Mouse (Mus musculus): ENCODE measurements around the gene Tmem143. TPM values are rescaled to one million over a fixed set of nuclear protein-coding genes. Genes with fewer than 3 reads are reported as not detected.

Gene Tmem143
- 5.1 and 7.5 TPM in 2 replicates for polyA plus RNA-seq (2014; fragmentation: Nextera tagmentation; extraction: Ambion mirVana)

- Histone ChIP-seq H3K4me3 (replicated peaks; ENCODE audit: low read depth, low read length) (peak within 1 kb of the TSS; percentile 49), H3K27ac (replicated peaks; ENCODE audit: low read depth, low read length) (peak within 1 kb of the TSS; percentile 65), H3K36me3 (ENCODE audit: control insufficient read depth, insufficient read depth, low read length) (no peaks in the 10 kb centered on the region), H3K9me3 (ENCODE audit: control insufficient read depth, low read length) (no peaks in the 10 kb centered on the region), H3K4me2 (ENCODE audit: low read length) (peak within 1 kb of the TSS; percentile 81), H3K4me1 (ENCODE audit: control insufficient read depth, insufficient read depth, low read length) (peaks cover 8% of the 10 kb centered on the region), H3K9ac (replicated peaks; ENCODE audit: low read length) (peak within 1 kb of the TSS; percentile 65), H3K27me3 (ENCODE audit: control insufficient read depth, insufficient read depth, low read length) (no peaks in the 10 kb centered on the region)
- peak; percentile 93 for ATAC-seq (ENCODE audit: low FRiP score, low TSS enrichment)
- peak; percentile 100 for DNase-seq
- under 1% methylated on average over 40 of the region's 40 CpGs for WGBS
Measured at GRCm38 (mm10) chr7:45896517-45897257, at the start of gene Tmem143, which contains the start of gene Syngr4. Tmem143 (plus strand) TSS chr7:45896941. Syngr4 (minus strand) TSS chr7:45896714.

GRCm38 (mm10) chr7:45848447-45849027, 48.2 kb upstream of the Tmem143 start:
- Histone ChIP-seq H3K27ac (replicated peaks; ENCODE audit: low read depth, low read length) (no peak overlapping the region), H3K4me1 (ENCODE audit: control insufficient read depth, insufficient read depth, low read length) (no peaks in the 10 kb centered on the region), H3K9me3 (ENCODE audit: control insufficient read depth, low read length) (no peaks in the 10 kb centered on the region), H3K27me3 (ENCODE audit: control insufficient read depth, insufficient read depth, low read length) (no peaks in the 10 kb centered on the region), H3K9ac (replicated peaks; ENCODE audit: low read length) (no peak overlapping the region), H3K4me2 (ENCODE audit: low read length) (no peak overlapping the region), H3K4me3 (replicated peaks; ENCODE audit: low read depth, low read length) (no peak overlapping the region), H3K36me3 (ENCODE audit: control insufficient read depth, insufficient read depth, low read length) (no peaks in the 10 kb centered on the region)
- 1% methylated on average over 6 of the region's 6 CpGs for WGBS
- no peak for ATAC-seq (ENCODE audit: low FRiP score, low TSS enrichment)
- DNase-seq: no peak

GRCm38 (mm10) chr7:45850661-45851060, 46.1 kb upstream of the Tmem143 start:
- no peaks in the 10 kb centered on the region for H3K36me3 ChIP-seq (ENCODE audit: control insufficient read depth, insufficient read depth, low read length)
- no peak overlapping the region for H3K9ac ChIP-seq (replicated peaks; ENCODE audit: low read length)
- no peak overlapping the region for H3K27ac ChIP-seq (replicated peaks; ENCODE audit: low read depth, low read length)
- 80% methylated on average over 3 of the region's 3 CpGs for WGBS
- DNase-seq (no peak), ATAC-seq (ENCODE audit: low FRiP score, low TSS enrichment) (no peak)
- no peaks in the 10 kb centered on the region for H3K9me3 ChIP-seq (ENCODE audit: control insufficient read depth, low read length)
- H3K4me1 ChIP-seq (ENCODE audit: control insufficient read depth, insufficient read depth, low read length): no peaks in the 10 kb centered on the region
- H3K4me3 ChIP-seq (replicated peaks; ENCODE audit: low read depth, low read length): no peak overlapping the region
- H3K27me3 ChIP-seq (ENCODE audit: control insufficient read depth, insufficient read depth, low read length): no peaks in the 10 kb centered on the region
- no peak overlapping the region for H3K4me2 ChIP-seq (ENCODE audit: low read length)

- H3K36me3 ChIP-seq (ENCODE audit: control insufficient read depth, insufficient read depth, low read length): no peaks in the 10 kb centered on the region
- ATAC-seq (ENCODE audit: low FRiP score, low TSS enrichment) (no peak), DNase-seq (no peak)
- H3K4me2 ChIP-seq (ENCODE audit: low read length): no peak overlapping the region
- WGBS: 85% methylated on average over 12 of the region's 12 CpGs
- H3K27me3 ChIP-seq (ENCODE audit: control insufficient read depth, insufficient read depth, low read length): peaks cover 15% of the 10 kb centered on the region
- no peak overlapping the region for H3K4me3 ChIP-seq (replicated peaks; ENCODE audit: low read depth, low read length)
- no peak overlapping the region for H3K27ac ChIP-seq (replicated peaks; ENCODE audit: low read depth, low read length)
- peaks cover 9% of the 10 kb centered on the region for H3K4me1 ChIP-seq (ENCODE audit: control insufficient read depth, insufficient read depth, low read length)
- H3K9ac ChIP-seq (replicated peaks; ENCODE audit: low read length): no peak overlapping the region
- no peaks in the 10 kb centered on the region for H3K9me3 ChIP-seq (ENCODE audit: control insufficient read depth, low read length)
Measured at GRCm38 (mm10) chr7:45853089-45853488, 43.7 kb upstream of the Tmem143 start.

GRCm38 (mm10) chr7:45856950-45857901, 39.5 kb upstream of the Tmem143 start:
- H3K36me3 ChIP-seq (ENCODE audit: control insufficient read depth, insufficient read depth, low read length): no peaks in the 10 kb centered on the region
- no peak; the same call in 1 of the 2 replicates for ATAC-seq (ENCODE audit: low FRiP score, low TSS enrichment)
- 4% methylated on average over 30 of the region's 30 CpGs for WGBS
- H3K4me2 ChIP-seq (ENCODE audit: low read length): peak overlapping the region; percentile 52
- peaks cover 10% of the 10 kb centered on the region for H3K4me1 ChIP-seq (ENCODE audit: control insufficient read depth, insufficient read depth, low read length)
- no peaks in the 10 kb centered on the region for H3K9me3 ChIP-seq (ENCODE audit: control insufficient read depth, low read length)
- H3K4me3 ChIP-seq (replicated peaks; ENCODE audit: low read depth, low read length): peak overlapping the region; percentile 25
- H3K27ac ChIP-seq (replicated peaks; ENCODE audit: low read depth, low read length): no peak overlapping the region
- peak overlapping the region; percentile 20; the same call in 1 of the 2 replicates for H3K9ac ChIP-seq (replicated peaks; ENCODE audit: low read length)
- DNase-seq: peak; percentile 40
- peaks cover 15% of the 10 kb centered on the region for H3K27me3 ChIP-seq (ENCODE audit: control insufficient read depth, insufficient read depth, low read length)

- H3K4me3 ChIP-seq (replicated peaks; ENCODE audit: low read depth, low read length): no peak overlapping the region
- no peak overlapping the region for H3K9ac ChIP-seq (replicated peaks; ENCODE audit: low read length)
- no peak overlapping the region for H3K4me2 ChIP-seq (ENCODE audit: low read length)
- no peak overlapping the region for H3K27ac ChIP-seq (replicated peaks; ENCODE audit: low read depth, low read length)
- ATAC-seq (ENCODE audit: low FRiP score, low TSS enrichment): no peak
- no peaks in the 10 kb centered on the region for H3K9me3 ChIP-seq (ENCODE audit: control insufficient read depth, low read length)
- peaks cover 10% of the 10 kb centered on the region for H3K4me1 ChIP-seq (ENCODE audit: control insufficient read depth, insufficient read depth, low read length)
- H3K36me3 ChIP-seq (ENCODE audit: control insufficient read depth, insufficient read depth, low read length): no peaks in the 10 kb centered on the region
- no peak for DNase-seq
- 64% methylated on average over 4 of the region's 4 CpGs for WGBS
- H3K27me3 ChIP-seq (ENCODE audit: control insufficient read depth, insufficient read depth, low read length): peaks cover 15% of the 10 kb centered on the region
Measured at GRCm38 (mm10) chr7:45859008-45859407, 37.7 kb upstream of the Tmem143 start.

GRCm38 (mm10) chr7:45862804-45863203, 33.9 kb upstream of the Tmem143 start:
- no peak overlapping the region for H3K4me3 ChIP-seq (replicated peaks; ENCODE audit: low read depth, low read length)
- H3K9ac ChIP-seq (replicated peaks; ENCODE audit: low read length): no peak overlapping the region
- H3K27ac ChIP-seq (replicated peaks; ENCODE audit: low read depth, low read length): no peak overlapping the region
- WGBS: 89% methylated on average over 7 of the region's 7 CpGs
- H3K27me3 ChIP-seq (ENCODE audit: control insufficient read depth, insufficient read depth, low read length): no peaks in the 10 kb centered on the region
- peaks cover 8% of the 10 kb centered on the region for H3K4me1 ChIP-seq (ENCODE audit: control insufficient read depth, insufficient read depth, low read length)
- no peak for ATAC-seq (ENCODE audit: low FRiP score, low TSS enrichment)
- H3K9me3 ChIP-seq (ENCODE audit: control insufficient read depth, low read length): no peaks in the 10 kb centered on the region
- DNase-seq: no peak
- H3K4me2 ChIP-seq (ENCODE audit: low read length): no peak overlapping the region
- H3K36me3 ChIP-seq (ENCODE audit: control insufficient read depth, insufficient read depth, low read length): no peaks in the 10 kb centered on the region

- ATAC-seq (ENCODE audit: low FRiP score, low TSS enrichment): no peak
- 71% methylated on average over 3 of the region's 3 CpGs for WGBS
Measured at GRCm38 (mm10) chr7:45864435-45864834, 32.3 kb upstream of the Tmem143 start.

More at GRCm38 (mm10) chr7:45864435-45864834, 32.3 kb upstream of the Tmem143 start:
- Histone ChIP-seq H3K4me3 (replicated peaks; ENCODE audit: low read depth, low read length) (no peak overlapping the region), H3K27ac (replicated peaks; ENCODE audit: low read depth, low read length) (no peak overlapping the region), H3K36me3 (ENCODE audit: control insufficient read depth, insufficient read depth, low read length) (no peaks in the 10 kb centered on the region), H3K4me1 (ENCODE audit: control insufficient read depth, insufficient read depth, low read length) (peaks cover 20% of the 10 kb centered on the region), H3K9me3 (ENCODE audit: control insufficient read depth, low read length) (no peaks in the 10 kb centered on the region), H3K9ac (replicated peaks; ENCODE audit: low read length) (no peak overlapping the region), H3K27me3 (ENCODE audit: control insufficient read depth, insufficient read depth, low read length) (no peaks in the 10 kb centered on the region), H3K4me2 (ENCODE audit: low read length) (no peak overlapping the region)
- no peak for DNase-seq

Measured in midbrain, embryonic 14.5 days (tissue).